In genomic region chr1:19912194-19912846, GRCm38 (mm10) we compare ENCODE assay signal across 35 mouse cellular contexts.
"Had no signal": no experiment of that assay in that cellular context is flagged by ENCODE, and none has a peak within 500 bp of the region (broad histone marks: within the 10 kb centered on the region; RNA-seq: fewer than 3 reads in every experiment).

No protein-coding gene starts in this region.

- H3K9ac ChIP-seq: heart, embryonic 12.5 days; heart, embryonic 13.5 days; heart, embryonic 15.5 days; hindbrain, embryonic 12.5 days; hindbrain, embryonic 13.5 days; hindbrain, embryonic 14.5 days; hindbrain, embryonic 15.5 days; intestine, embryonic 15.5 days; kidney, embryonic 15.5 days had no signal

- H3K4me2 ChIP-seq: heart, embryonic 11.5 days; heart, embryonic 12.5 days; heart, embryonic 13.5 days; heart, embryonic 15.5 days; hindbrain, embryonic 12.5 days; hindbrain, embryonic 13.5 days; hindbrain, embryonic 14.5 days; hindbrain, embryonic 15.5 days; intestine, embryonic 15.5 days; kidney, embryonic 15.5 days had no signal

- H3K4me1 ChIP-seq: heart, embryonic 10.5 days; heart, embryonic 12.5 days; heart, embryonic 15.5 days; hindbrain, embryonic 12.5 days; hindbrain, embryonic 13.5 days; hindbrain, embryonic 15.5 days; intestine, embryonic 15.5 days; kidney, embryonic 15.5 days had no signal

- H3K36me3 ChIP-seq: heart, embryonic 10.5 days; heart, embryonic 12.5 days; heart, embryonic 13.5 days; heart, embryonic 15.5 days; hindbrain, embryonic 10.5 days; hindbrain, embryonic 12.5 days; hindbrain, embryonic 13.5 days; hindbrain, embryonic 15.5 days; intestine, embryonic 15.5 days; kidney, embryonic 15.5 days had no signal

- H3K27ac ChIP-seq: heart, adult 2 months; heart, embryonic 10.5 days; heart, embryonic 13.5 days; heart, embryonic 15.5 days; hindbrain, embryonic 10.5 days; hindbrain, embryonic 12.5 days; hindbrain, embryonic 13.5 days; hindbrain, embryonic 14.5 days; hindbrain, embryonic 15.5 days; hindbrain, postnatal 0 days; intestine, embryonic 15.5 days; kidney, embryonic 15.5 days; kidney, postnatal 0 days; layer of hippocampus, adult 2 months had no signal

- DNase-seq: heart, adult 2 months; heart, postnatal 10 days; heart, postnatal 14 days; heart, postnatal 36 days; heart, postnatal 4 days; kidney, adult 11 months; kidney, adult 18-20 months; kidney, adult 2 months; kidney, adult 8-10 months; kidney, adult 9 months; kidney, postnatal 10 days; kidney, postnatal 14 days; kidney, postnatal 25 days; kidney, postnatal 36 days; kidney, postnatal 4 days; layer of hippocampus, adult 9-11 months had no signal

- H3K4me3 ChIP-seq: heart, adult 2 months; heart, embryonic 10.5 days; heart, embryonic 12.5 days; heart, embryonic 13.5 days; heart, embryonic 15.5 days; hindbrain, embryonic 10.5 days; hindbrain, embryonic 12.5 days; hindbrain, embryonic 13.5 days; hindbrain, embryonic 15.5 days; intestine, embryonic 15.5 days; kidney, embryonic 15.5 days; layer of hippocampus, adult 2 months had no signal

- H3K9me3 ChIP-seq: heart, embryonic 10.5 days; heart, embryonic 12.5 days; heart, embryonic 13.5 days; heart, embryonic 15.5 days; hindbrain, embryonic 10.5 days; hindbrain, embryonic 12.5 days; hindbrain, embryonic 13.5 days; hindbrain, embryonic 15.5 days; intestine, embryonic 15.5 days; kidney, embryonic 15.5 days had no signal

- ATAC-seq: hindbrain, embryonic 16.5 days; hindbrain, postnatal 0 days; inflammation-experienced regulatory T-cells, adult 6 months; intestine, embryonic 15.5 days; intestine, embryonic 16.5 days; intestine, postnatal 0 days had no signal

- H3K27me3 ChIP-seq: heart, embryonic 12.5 days; heart, embryonic 13.5 days; heart, embryonic 15.5 days; hindbrain, embryonic 12.5 days; hindbrain, embryonic 13.5 days; hindbrain, embryonic 15.5 days; intestine, embryonic 15.5 days; kidney, embryonic 15.5 days had no signal
